Mouse (Mus musculus) olfactory bulb, adult 2 months (tissue): Measurements from ENCODE around the gene Lalba. TPM values are rescaled to one million over a fixed set of nuclear protein-coding genes. Genes with fewer than 3 reads are reported as not detected.
"Not testable (repeated sequence)": the region's sequence is repeated elsewhere in the genome, so short reads cannot be mapped to it uniquely, and the experiment has no call there.

Experiments
- H3K27ac ChIP-seq: fragments of 200-500 bp; 2 replicates; pipeline ENCODE4 v1.5.1; 2012; ENCODE audit warnings: low read depth, low read length; ENCODE audit not compliant: insufficient read depth
- H3K4me1 ChIP-seq: fragments of 200-500 bp; 2 replicates; pipeline ENCODE4 v1.6.1; 2012; ENCODE audit warnings: low read length; ENCODE audit not compliant: control insufficient read depth, insufficient read depth
- H3K4me3 ChIP-seq: fragments of 200-500 bp; 2 replicates; pipeline ENCODE4 v1.5.1; 2012; ENCODE audit warnings: mild to moderate bottlenecking, low read depth, low read length, moderate library complexity; ENCODE audit not compliant: insufficient read depth
- CTCF ChIP-seq: fragments of 200-500 bp; IDR thresholded peaks from 2 replicates; pipeline ENCODE4 v1.5.1; 2012; ENCODE audit warnings: low read depth, mild to moderate bottlenecking, low read length, moderate library complexity; ENCODE audit not compliant: insufficient read depth
- POLR2A ChIP-seq: fragments of 200-500 bp; IDR thresholded peaks from 2 replicates; pipeline ENCODE4 v1.6.1; 2012; ENCODE audit warnings: mild to moderate bottlenecking, low read depth, low read length, moderate library complexity; ENCODE audit not compliant: insufficient read depth
- WGBS: fragments of 180-500 bp; shearing (Covaris S2); methylation state at CpG from one replicate; pipeline ENCODE4 v1.1.7; 2018; 5-methylcytosine and 5-hydroxymethylcytosine counted together
- polyA plus RNA-seq: library from polyadenylated mRNA; stranded (reverse); fragments of >200 nt; gene quantifications from 2 replicates; pipeline ENCODE4 v1.2.4, GENCODE M21; 2012; ENCODE audit warnings: low replicate concordance; ENCODE audit not compliant: missing spikeins, insufficient read depth, insufficient read length

Gene Lalba
- polyA plus RNA-seq, 1 experiment, result not detected

- TF ChIP-seq POLR2A, result no peak
- no peak; the same call in 1 of the 2 replicates for TF ChIP-seq CTCF
- Histone ChIP-seq H3K4me3 (no peak overlapping the region), H3K27ac (no peak overlapping the region), H3K4me1 (peaks cover 4% of the 10 kb centered on the region; the same call in 1 of the 2 replicates)
- WGBS, result 61% methylated on average over 10 of the region's 10 CpGs
Measured at GRCm38 (mm10) chr15:98475382-98475781, 7.1 kb downstream of the Lalba start.

GRCm38 (mm10) chr15:98474958-98475357, 7.6 kb downstream of the Lalba start:
- Histone ChIP-seq H3K27ac (no peak overlapping the region), H3K4me1 (peaks cover 4% of the 10 kb centered on the region; the same call in 1 of the 2 replicates), H3K4me3 (no peak overlapping the region)
- TF ChIP-seq CTCF (no peak), POLR2A (no peak)
- WGBS, result 83% methylated on average over 10 of the region's 10 CpGs

- 95% methylated on average over 13 of the region's 13 CpGs for WGBS
- peaks cover 4% of the 10 kb centered on the region; the same call in 1 of the 2 replicates for H3K4me1 ChIP-seq
- H3K27ac ChIP-seq, result no peak overlapping the region
- H3K4me3 ChIP-seq, result no peak overlapping the region
- TF ChIP-seq POLR2A, result no peak
- no peak for TF ChIP-seq CTCF
Measured at GRCm38 (mm10) chr15:98471539-98471938, 11.0 kb downstream of the Lalba start.

DNA sequence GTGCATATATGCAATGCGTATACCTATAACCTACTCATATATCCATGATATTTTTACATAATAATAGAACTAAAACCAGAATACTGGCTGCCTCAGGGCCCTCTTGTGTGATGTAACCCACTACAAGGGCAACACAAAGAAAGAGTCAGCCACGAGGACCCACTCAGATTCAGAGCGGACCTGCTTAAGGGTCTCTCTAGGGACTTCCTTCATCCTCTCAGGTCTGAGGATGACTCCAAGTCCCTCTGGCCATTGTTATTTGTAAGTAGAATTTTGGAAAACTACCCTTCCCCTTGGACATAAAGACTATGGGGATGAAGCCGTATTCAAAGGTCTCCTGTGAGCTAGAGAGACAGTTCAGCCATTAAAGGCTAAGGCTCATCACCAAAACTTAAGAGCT, 12.9 kb downstream of the Lalba start, which contains the start of gene OR5BS1P:
OR5BS1P (plus strand) TSS at position 301 of the 400 bp plus-strand sequence.
- Histone ChIP-seq H3K4me3 (no peak within 1 kb of the TSS), H3K4me1 (no peaks in the 10 kb centered on the region), H3K27ac (no peak within 1 kb of the TSS)
- TF ChIP-seq POLR2A, result no peak
- TF ChIP-seq CTCF, result no peak
- WGBS, result 92% methylated on average over 4 of the region's 4 CpGs

GRCm38 (mm10) chr15:98452288-98452687, 30.2 kb downstream of the Lalba start, which contains the start of gene Olfr281:
Olfr281 (plus strand) TSS chr15:98452588.
- H3K4me1 ChIP-seq, result no peaks in the 10 kb centered on the region
- no peak within 1 kb of the TSS for H3K27ac ChIP-seq
- WGBS, result 90% methylated on average over 7 of the region's 7 CpGs
- no peak within 1 kb of the TSS for H3K4me3 ChIP-seq
- TF ChIP-seq CTCF, result no peak
- no peak for TF ChIP-seq POLR2A

- TF ChIP-seq CTCF (no peak), POLR2A (no peak)
- Histone ChIP-seq H3K4me3 (no peak overlapping the region), H3K4me1 (no peaks in the 10 kb centered on the region), H3K27ac (no peak overlapping the region)
- WGBS, result 53% methylated on average over 4 of the region's 4 CpGs
Measured at GRCm38 (mm10) chr15:98448521-98448920, 34.0 kb downstream of the Lalba start.

DNA sequence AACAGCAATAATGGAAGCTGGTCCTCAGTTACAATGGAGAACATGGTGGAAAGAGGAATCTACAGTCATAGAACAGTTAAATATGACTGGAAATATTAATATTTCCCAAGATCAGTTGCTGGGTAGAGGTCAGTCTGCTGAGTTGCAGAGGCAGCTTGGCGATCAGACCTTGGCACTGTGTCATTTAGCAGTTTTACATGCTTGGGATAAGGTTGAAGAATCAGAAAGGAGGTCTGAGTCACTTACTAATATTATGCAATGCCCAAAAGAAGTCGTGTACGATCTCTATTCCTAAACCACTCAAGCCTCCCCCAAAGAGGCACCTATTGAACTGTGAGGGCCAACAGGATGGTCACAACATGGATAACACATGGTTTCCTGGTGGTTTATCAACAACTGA, 38.0 kb downstream of the Lalba start:
- Histone ChIP-seq H3K4me3 (no peak overlapping the region), H3K27ac (no peak overlapping the region), H3K4me1 (no peaks in the 10 kb centered on the region)
- 76% methylated on average over 3 of the region's 3 CpGs for WGBS
- no peak for TF ChIP-seq CTCF
- TF ChIP-seq POLR2A, result no peak

- 76% methylated on average over 5 of the region's 5 CpGs for WGBS
- H3K4me1 ChIP-seq, H3K4me3 ChIP-seq, H3K27ac ChIP-seq: not testable (repeated sequence)
Measured at GRCm38 (mm10) chr15:98430925-98431324, 51.6 kb downstream of the Lalba start, which contains the start of gene Olfr282. Olfr282 (plus strand) TSS chr15:98431225.

Other genes with a start within 250 kb of the Lalba start
- gene Olfr286, start 248.3 kb downstream of the Lalba start, polyA plus RNA-seq, result not detected in 2 replicates
- gene H1fnt, start 225.4 kb downstream of the Lalba start, polyA plus RNA-seq, result not detected in 2 replicates
- gene Zfp641, start 186.6 kb downstream of the Lalba start, polyA plus RNA-seq, result not detected in 2 replicates
- gene Olfr285, start 165.4 kb downstream of the Lalba start, polyA plus RNA-seq, result not detected in 2 replicates
- not detected in 2 replicates for gene Olfr284, start 141.7 kb downstream of the Lalba start, polyA plus RNA-seq
- not detected in 2 replicates for gene Olfr283, start 101.8 kb downstream of the Lalba start, polyA plus RNA-seq
- gene Olfr282, start 51.5 kb downstream of the Lalba start, polyA plus RNA-seq, result not detected in 2 replicates
- gene Olfr281, start 30.1 kb downstream of the Lalba start, polyA plus RNA-seq, result not detected in 2 replicates
- not detected in 2 replicates for gene OR5BS1P, start 12.8 kb downstream of the Lalba start, polyA plus RNA-seq
- 143 TPM in 1 of 2 replicates, not detected in the other for gene Olfr279, start 9.7 kb upstream of the Lalba start, polyA plus RNA-seq
- not detected in 2 replicates for gene Kansl2, start 51.5 kb upstream of the Lalba start, polyA plus RNA-seq
- gene Ccnt1, start 88.2 kb upstream of the Lalba start, polyA plus RNA-seq, result 109 TPM in 1 of 2 replicates, not detected in the other
- not detected in 2 replicates for gene 4930415O20Rik, start 88.3 kb upstream of the Lalba start, polyA plus RNA-seq
- gene Adcy6, start 127.4 kb upstream of the Lalba start, polyA plus RNA-seq, result 87.5 TPM in 1 of 2 replicates, not detected in the other
- gene Cacnb3, start 148.1 kb upstream of the Lalba start, polyA plus RNA-seq, result not detected in 2 replicates
- not detected in 2 replicates for gene Ddx23, start 180.2 kb upstream of the Lalba start, polyA plus RNA-seq
- gene Rnd1, start 194.7 kb upstream of the Lalba start, polyA plus RNA-seq, result not detected in 2 replicates
- gene Ccdc65, start 225.5 kb upstream of the Lalba start, polyA plus RNA-seq, result not detected in 2 replicates
- gene Fkbp11, start 245.5 kb upstream of the Lalba start, polyA plus RNA-seq, result not detected in 2 replicates